Mouse (Mus musculus) small intestine, adult 2 months (tissue): ENCODE results near the gene Tmem17.

Experiments
- CTCF ChIP-seq: fragments of 200-500 bp; IDR thresholded peaks from 2 replicates; pipeline ENCODE4 v1.5.1; 2012; ENCODE audit warnings: low read depth, mild to moderate bottlenecking, control low read depth, inconsistent platforms, low read length, moderate library complexity, mixed read lengths; ENCODE audit not compliant: insufficient replicate concordance, insufficient read length; ENCODE audit errors: extremely low read depth
- POLR2A ChIP-seq: fragments of 200-500 bp; IDR thresholded peaks from 2 replicates; pipeline ENCODE4 v1.6.1; 2012; ENCODE audit warnings: low read depth, mild to moderate bottlenecking, control low read depth, inconsistent platforms, low read length, moderate library complexity

DNA sequence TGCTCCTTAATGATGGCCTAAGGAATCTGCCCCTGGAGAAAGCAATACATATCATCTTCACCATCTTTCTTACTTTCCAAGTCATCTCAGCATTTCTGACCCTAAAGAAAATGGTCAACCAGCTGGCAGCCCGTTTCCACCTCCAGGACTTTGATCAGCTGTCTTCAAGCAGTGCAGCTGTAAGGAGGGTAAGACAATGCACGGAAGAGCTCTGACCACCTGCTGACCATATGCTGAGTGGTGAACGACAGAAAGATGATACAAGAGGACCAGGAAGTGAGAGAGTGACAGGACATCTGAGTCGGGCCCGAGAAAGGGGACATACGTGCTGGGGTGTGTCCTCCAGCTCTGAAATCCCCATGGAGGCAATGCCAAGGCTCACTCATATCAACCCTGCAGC, 6.6 kb downstream of the Tmem17 start:
- TF ChIP-seq POLR2A (no peak), CTCF (no peak)
